34 mouse cellular contexts compared by ENCODE assay signal in the genomic region with DNA sequence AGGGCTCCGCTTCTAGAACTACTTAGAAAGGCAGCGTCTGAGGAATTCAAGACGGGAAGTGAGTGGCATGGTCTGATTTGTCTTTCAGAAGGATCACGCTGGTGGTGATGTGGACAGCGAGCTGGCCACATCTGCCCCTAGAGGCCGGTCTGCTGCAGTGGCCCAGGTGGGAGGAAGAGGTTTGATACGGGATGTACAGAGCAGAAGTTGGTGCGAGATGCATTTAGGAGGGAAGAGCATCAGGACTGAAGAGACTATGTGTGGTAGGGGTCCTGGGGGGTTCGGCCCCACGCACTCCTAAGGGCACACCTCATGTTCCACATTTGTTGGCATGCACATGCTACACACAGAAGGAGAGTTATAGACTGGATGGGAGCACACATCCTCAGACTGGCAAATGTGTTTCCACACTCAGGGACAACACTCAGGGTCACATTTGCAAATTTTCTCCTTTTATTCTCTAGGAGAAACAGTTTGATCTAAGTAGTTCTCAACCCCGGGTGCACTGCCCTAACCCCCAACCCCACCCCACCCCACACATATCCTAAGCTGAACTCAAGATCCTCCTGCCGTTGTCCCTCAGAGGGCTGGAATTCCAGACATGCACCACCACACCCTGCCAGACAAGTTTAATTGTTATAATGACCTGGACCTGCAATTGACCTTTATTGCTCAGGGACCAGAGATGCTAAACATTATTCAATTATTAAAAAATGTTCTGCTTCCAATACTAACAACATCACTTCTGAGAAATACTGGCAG. TPM values are rescaled to one million over a fixed set of nuclear protein-coding genes. Genes with fewer than 3 reads are reported as not detected.
DNase-seq lines count a peak whose midpoint lies in the region; ATAC-seq and TF ChIP-seq lines count a peak whose summit lies in the region.
"Had no signal": no experiment of that assay in that cellular context is flagged by ENCODE, and none has a peak within 500 bp of the region (broad histone marks: within the 10 kb centered on the region; RNA-seq: fewer than 3 reads in every experiment).

No protein-coding gene starts in this region.

- peak; percentile 34; the same call in 1 of the 2 replicates for TF ChIP-seq CTCF in hindbrain, postnatal 0 days (IDR thresholded peaks at IDR 0.05; ENCODE audit: low read depth)
- TF ChIP-seq CTCF in liver, postnatal 0 days (IDR thresholded peaks at IDR 0.05; ENCODE audit: low read depth): 0 out of 2 replicates have a peak, but pooled peaks have one; percentile 8
- TF ChIP-seq CTCF in ES-Bruce4 (IDR thresholded peaks at IDR 0.05; ENCODE audit: low read depth, low read length): peak; percentile 38
- 0 out of 2 replicates have a peak, but pooled peaks have one; percentile 6 for TF ChIP-seq CTCF in small intestine, adult 2 months (IDR thresholded peaks at IDR 0.05; ENCODE audit: extremely low read depth, insufficient read length, insufficient replicate concordance, low read depth, low read length)

- H3K4me1 ChIP-seq in hindbrain, postnatal 0 days (ENCODE audit: insufficient read depth, low read length): no peaks in the 10 kb centered on the region
- H3K4me1 ChIP-seq in hindbrain, embryonic 16.5 days (ENCODE audit: control insufficient read depth, insufficient read depth, low read depth, low read length): peaks cover 2% of the 10 kb centered on the region; the same call in 1 of the 2 replicates
- no peaks in the 10 kb centered on the region for H3K4me1 ChIP-seq in liver, postnatal 0 days (ENCODE audit: insufficient read depth)
- no peaks in the 10 kb centered on the region for H3K4me1 ChIP-seq in liver, embryonic 12.5 days
- H3K4me1 ChIP-seq in ES-Bruce4 (ENCODE audit: control insufficient read depth, insufficient read depth, low read length): peaks cover 5% of the 10 kb centered on the region
- H3K4me1 ChIP-seq in small intestine, adult 2 months (ENCODE audit: control insufficient read depth, insufficient read depth, insufficient read length, low read length): no peaks in the 10 kb centered on the region
- H3K4me1 ChIP-seq: forebrain, embryonic 10.5 days; hindbrain, embryonic 13.5 days; limb, embryonic 12.5 days; lung, embryonic 15.5 days had no signal

- no peak overlapping the region for H3K4me2 ChIP-seq in hindbrain, postnatal 0 days (ENCODE audit: low read depth, low read length)
- no peak overlapping the region for H3K4me2 ChIP-seq in hindbrain, embryonic 16.5 days (ENCODE audit: low read length)
- no peak overlapping the region for H3K4me2 ChIP-seq in liver, postnatal 0 days (ENCODE audit: low read depth, low read length)
- H3K4me2 ChIP-seq in liver, embryonic 12.5 days: no peak overlapping the region
- H3K4me2 ChIP-seq: embryonic facial prominence, embryonic 13.5 days; forebrain, embryonic 15.5 days; heart, embryonic 11.5 days; hindbrain, embryonic 13.5 days; limb, embryonic 12.5 days; liver, embryonic 11.5 days; lung, embryonic 15.5 days had no signal

- no peak for DNase-seq in hindbrain, postnatal 0 days (ENCODE audit: low spot score)
- DNase-seq in liver, postnatal 0 days: no peak
- DNase-seq: adrenal gland, adult 8-10 months; cerebellum, adult 11-12 months; cerebellum, adult 9-11 months; gastrocnemius, postnatal 25 days; heart, adult 11 months; heart, postnatal 4 days; kidney, adult 8-10 months; kidney, postnatal 10 days; layer of hippocampus, adult 9-11 months; lung, postnatal 4 days; midbrain, embryonic 14.5 days; right cerebral cortex, postnatal 25 days; spleen, adult 18-20 months; thymus, adult 2 months; thymus, postnatal 36 days had no signal

- H3K9me3 ChIP-seq in hindbrain, postnatal 0 days (ENCODE audit: low read length): no peaks in the 10 kb centered on the region
- H3K9me3 ChIP-seq in hindbrain, embryonic 16.5 days (ENCODE audit: control insufficient read depth, low read length): no peaks in the 10 kb centered on the region
- H3K9me3 ChIP-seq in liver, postnatal 0 days (ENCODE audit: low read length): no peaks in the 10 kb centered on the region
- no peaks in the 10 kb centered on the region for H3K9me3 ChIP-seq in liver, embryonic 12.5 days (replicated peaks)
- no peaks in the 10 kb centered on the region for H3K9me3 ChIP-seq in ES-Bruce4 (replicated peaks; ENCODE audit: control insufficient read depth, insufficient read depth, low read length, poor library complexity, severe bottlenecking)
- H3K9me3 ChIP-seq: embryonic facial prominence, embryonic 13.5 days; forebrain, embryonic 10.5 days; forebrain, embryonic 15.5 days; hindbrain, embryonic 13.5 days; limb, embryonic 12.5 days; lung, embryonic 15.5 days had no signal

- WGBS in hindbrain, postnatal 0 days: 75% methylated on average over 12 of the region's 12 CpGs
- 74% methylated on average over 12 of the region's 12 CpGs for WGBS in hindbrain, embryonic 16.5 days
- 71% methylated on average over 12 of the region's 12 CpGs for WGBS in liver, postnatal 0 days (ENCODE audit: insufficient replicate concordance)
- 60% methylated on average over 12 of the region's 12 CpGs for WGBS in liver, embryonic 12.5 days (ENCODE audit: insufficient replicate concordance)
- WGBS in small intestine, adult 2 months: 62% methylated on average over 12 of the region's 12 CpGs

- no peak overlapping the region for H3K4me3 ChIP-seq in hindbrain, postnatal 0 days (ENCODE audit: low read length)
- H3K4me3 ChIP-seq in hindbrain, embryonic 16.5 days (ENCODE audit: low read length): no peak overlapping the region
- H3K4me3 ChIP-seq in liver, postnatal 0 days (ENCODE audit: low read depth, low read length): no peak overlapping the region
- no peak overlapping the region for H3K4me3 ChIP-seq in liver, embryonic 12.5 days
- H3K4me3 ChIP-seq in ES-Bruce4 (ENCODE audit: low read depth, low read length): no peak overlapping the region
- H3K4me3 ChIP-seq in small intestine, adult 2 months (ENCODE audit: low read depth, low read length): no peak overlapping the region
- H3K4me3 ChIP-seq: embryonic facial prominence, embryonic 13.5 days; forebrain, embryonic 10.5 days; forebrain, embryonic 15.5 days; hindbrain, embryonic 13.5 days; limb, embryonic 12.5 days; lung, embryonic 15.5 days had no signal

- TF ChIP-seq POLR2A in ES-Bruce4 (IDR thresholded peaks at IDR 0.05; ENCODE audit: insufficient read depth, low read length): no peak
- no peak for TF ChIP-seq POLR2A in small intestine, adult 2 months (IDR thresholded peaks at IDR 0.05; ENCODE audit: low read depth, low read length)

- H3K27me3 ChIP-seq in hindbrain, postnatal 0 days (ENCODE audit: insufficient read depth, low read length): no peaks in the 10 kb centered on the region
- no peaks in the 10 kb centered on the region for H3K27me3 ChIP-seq in hindbrain, embryonic 16.5 days (replicated peaks; ENCODE audit: control insufficient read depth, insufficient read depth, low read length)
- H3K27me3 ChIP-seq in liver, postnatal 0 days (ENCODE audit: insufficient read depth, low read length): no peaks in the 10 kb centered on the region
- no peaks in the 10 kb centered on the region; the same call in 1 of the 2 replicates for H3K27me3 ChIP-seq in liver, embryonic 12.5 days (replicated peaks)
- H3K27me3 ChIP-seq in ES-Bruce4 (ENCODE audit: control insufficient read depth, insufficient read depth, low read length, poor library complexity, severe bottlenecking): no peaks in the 10 kb centered on the region
- no peaks in the 10 kb centered on the region for H3K27me3 ChIP-seq in small intestine, adult 2 months (ENCODE audit: control insufficient read depth, insufficient read depth, low read length)
- H3K27me3 ChIP-seq: embryonic facial prominence, embryonic 13.5 days; forebrain, embryonic 15.5 days; hindbrain, embryonic 13.5 days; limb, embryonic 12.5 days; lung, embryonic 15.5 days had no signal

- no peak overlapping the region for H3K9ac ChIP-seq in hindbrain, postnatal 0 days (replicated peaks; ENCODE audit: low read length)
- no peak overlapping the region for H3K9ac ChIP-seq in hindbrain, embryonic 16.5 days (ENCODE audit: low read depth, low read length)
- H3K9ac ChIP-seq in liver, postnatal 0 days (replicated peaks): no peak overlapping the region
- no peak overlapping the region for H3K9ac ChIP-seq in liver, embryonic 12.5 days
- H3K9ac ChIP-seq in ES-Bruce4 (ENCODE audit: low read depth, poor library complexity, severe bottlenecking): no peak overlapping the region
- H3K9ac ChIP-seq: embryonic facial prominence, embryonic 13.5 days; forebrain, embryonic 15.5 days; hindbrain, embryonic 13.5 days; limb, embryonic 12.5 days; lung, embryonic 15.5 days had no signal

- TF ChIP-seq EP300 in liver, postnatal 0 days (IDR thresholded peaks at IDR 0.05; ENCODE audit: low read depth): no peak
- peak; percentile 85 for TF ChIP-seq EP300 in ES-Bruce4 (IDR thresholded peaks at IDR 0.05; ENCODE audit: insufficient read depth, low read depth, low read length)

- H3K27ac ChIP-seq in hindbrain, postnatal 0 days: no peak overlapping the region
- H3K27ac ChIP-seq in hindbrain, embryonic 16.5 days (ENCODE audit: low read depth, low read length): no peak overlapping the region
- no peak overlapping the region for H3K27ac ChIP-seq in liver, postnatal 0 days (ENCODE audit: low read depth)
- H3K27ac ChIP-seq in liver, embryonic 12.5 days: no peak overlapping the region
- no peak overlapping the region for H3K27ac ChIP-seq in ES-Bruce4 (ENCODE audit: insufficient read depth, low read length)
- no peak overlapping the region for H3K27ac ChIP-seq in small intestine, adult 2 months (ENCODE audit: insufficient read depth, low read depth, low read length)
- H3K27ac ChIP-seq: embryonic facial prominence, embryonic 13.5 days; forebrain, embryonic 10.5 days; forebrain, embryonic 15.5 days; hindbrain, embryonic 13.5 days; limb, embryonic 12.5 days; lung, embryonic 15.5 days had no signal

- H3K36me3 ChIP-seq in hindbrain, postnatal 0 days (ENCODE audit: insufficient read depth, low read length): no peaks in the 10 kb centered on the region
- H3K36me3 ChIP-seq in hindbrain, embryonic 16.5 days (ENCODE audit: control insufficient read depth, insufficient read depth, low read length): no peaks in the 10 kb centered on the region
- no peaks in the 10 kb centered on the region for H3K36me3 ChIP-seq in liver, postnatal 0 days (replicated peaks; ENCODE audit: insufficient read depth, low read length)
- no peaks in the 10 kb centered on the region for H3K36me3 ChIP-seq in liver, embryonic 12.5 days
- no peaks in the 10 kb centered on the region for H3K36me3 ChIP-seq in ES-Bruce4 (ENCODE audit: control insufficient read depth, insufficient read depth, low read length, poor library complexity, severe bottlenecking)
- no peaks in the 10 kb centered on the region for H3K36me3 ChIP-seq in small intestine, adult 2 months (ENCODE audit: control insufficient read depth, insufficient read depth, low read length)
- H3K36me3 ChIP-seq: embryonic facial prominence, embryonic 13.5 days; forebrain, embryonic 10.5 days; forebrain, embryonic 15.5 days; hindbrain, embryonic 13.5 days; limb, embryonic 12.5 days; lung, embryonic 15.5 days had no signal

- ATAC-seq in hindbrain, postnatal 0 days: no peak
- ATAC-seq in hindbrain, embryonic 16.5 days: no peak
- no peak for ATAC-seq in liver, postnatal 0 days
- ATAC-seq in liver, embryonic 12.5 days: no peak
- ATAC-seq in megakaryocyte, adult 5-6 weeks (ENCODE audit: poor library complexity, severe bottlenecking): no peak
- ATAC-seq: forebrain, embryonic 15.5 days; inflammation-experienced regulatory T-cells, adult 6 months had no signal

RNA-seq across cellular contexts. Expression of a gene that starts 12.8 kb away (rescaled TPM):
- 1.0 and 6.7 TPM in 2 replicates for total RNA-seq in hindbrain, postnatal 0 days (2014; rRNA removed)
- 2.0 TPM in 2 replicates for polyA plus RNA-seq in hindbrain, postnatal 0 days (2015; fragmentation: Nextera tagmentation; extraction: Ambion mirVana)
- 1.9 and 2.4 TPM in 2 replicates for polyA plus RNA-seq in hindbrain, embryonic 16.5 days (2015; fragmentation: Nextera tagmentation; extraction: Ambion mirVana)
- polyA plus RNA-seq in liver, postnatal 0 days (2015; fragmentation: Nextera tagmentation; extraction: Ambion mirVana): 34.3 and 35.1 TPM in 2 replicates
- polyA plus RNA-seq in liver, embryonic 12.5 days (2016; fragmentation: Nextera tagmentation; extraction: Ambion mirVana): 23.5 and 27.4 TPM in 2 replicates
- polyA plus RNA-seq in ES-Bruce4 (2011; ENCODE audit: insufficient read depth, insufficient read length, low read depth, missing spikeins): 6.1 and 7.7 TPM in 2 replicates
- 0.11 TPM in 1 of 2 replicates, not detected in the other for polyA plus RNA-seq in small intestine, adult 2 months (2012; rRNA removed)
- 1.5 and 2.8 TPM in 2 replicates for total RNA-seq in megakaryocyte, adult 5-6 weeks (2015)
- 1.4 TPM in 1 of 2 replicates, not detected in the other for total RNA-seq in megakaryocyte, adult 5-6 weeks (2017)
- total RNA-seq: left cerebral cortex, adult 18-20 months; left cerebral cortex, postnatal 25 days had no signal
- polyA plus RNA-seq: large intestine, adult 2 months; thymus, adult 2 months had no signal
